Mouse (Mus musculus): ENCODE results near the gene Grm2.
"Not testable (repeated sequence)": the region's sequence is repeated elsewhere in the genome, so short reads cannot be mapped to it uniquely, and the experiment has no call there.

Grm2 gene

DNA sequence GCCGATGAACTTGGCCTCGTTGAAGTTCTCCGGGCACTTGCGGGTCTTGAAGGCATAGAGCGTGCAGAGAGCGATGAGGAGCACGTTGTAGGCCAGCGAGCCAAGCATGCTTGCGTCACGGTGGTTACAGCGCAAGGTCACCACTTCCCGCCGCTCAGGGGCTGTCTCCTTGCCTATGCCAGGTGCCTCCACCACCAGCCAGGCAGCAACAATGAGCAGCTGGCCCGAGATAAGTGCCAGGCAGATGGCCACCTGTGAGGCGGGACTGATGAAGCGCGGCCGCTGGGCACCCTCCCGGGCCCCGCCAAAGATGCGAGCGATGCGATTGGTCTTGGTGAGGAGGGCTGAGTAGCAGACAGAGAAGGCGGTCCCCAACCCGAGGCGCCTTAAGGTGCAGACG, 8.7 kb downstream of the Grm2 start:
- DNase-seq: no peak

DNA sequence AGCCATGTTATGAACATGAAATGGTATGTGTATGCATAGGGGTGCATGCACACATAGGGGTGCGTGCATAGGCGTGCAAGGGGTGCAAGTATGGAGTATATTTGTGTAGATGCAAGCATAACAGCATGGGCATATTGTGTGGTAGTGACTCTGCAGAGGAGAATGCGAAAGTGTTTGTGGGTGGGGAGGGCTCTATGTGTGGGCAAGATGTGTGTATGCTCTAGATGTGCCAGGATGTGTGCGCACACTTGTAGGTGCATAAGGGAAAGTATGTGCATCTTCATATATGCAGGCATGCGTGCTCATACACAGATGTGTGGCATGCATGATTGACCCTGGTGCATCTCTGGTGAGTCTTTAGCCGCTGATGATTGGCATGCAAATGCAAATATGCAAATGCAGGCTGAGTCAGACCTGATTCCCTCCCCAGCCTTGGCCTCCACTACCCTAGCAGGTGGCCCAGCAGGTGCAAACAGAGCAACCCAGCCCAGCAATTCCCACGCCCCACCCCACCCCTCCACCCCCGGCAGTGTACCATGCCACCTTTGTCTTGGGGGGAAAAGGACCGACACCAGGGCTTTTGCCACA, 10.1 kb downstream of the Grm2 start:
- no peak for DNase-seq

DNA sequence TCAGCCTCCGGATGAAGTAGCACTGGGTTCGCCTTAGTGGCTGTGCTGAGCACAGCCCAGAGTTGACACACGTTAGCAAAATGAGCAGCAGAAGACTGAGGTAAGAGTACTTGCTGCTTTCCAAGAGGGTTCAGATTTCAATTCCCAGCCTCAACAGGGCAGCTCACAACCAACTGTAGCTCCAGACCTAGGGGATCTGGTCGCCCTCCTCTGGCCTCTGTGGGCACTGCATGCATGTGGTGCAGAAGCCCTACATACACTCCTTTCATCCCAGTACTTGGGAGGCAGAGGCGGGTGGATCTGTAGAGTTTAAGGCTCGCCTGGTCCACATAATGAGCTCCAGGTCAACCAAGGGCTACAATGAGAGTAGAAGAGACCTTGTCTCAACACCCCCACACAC, 12.1 kb downstream of the Grm2 start:
- no peak for DNase-seq

DNA sequence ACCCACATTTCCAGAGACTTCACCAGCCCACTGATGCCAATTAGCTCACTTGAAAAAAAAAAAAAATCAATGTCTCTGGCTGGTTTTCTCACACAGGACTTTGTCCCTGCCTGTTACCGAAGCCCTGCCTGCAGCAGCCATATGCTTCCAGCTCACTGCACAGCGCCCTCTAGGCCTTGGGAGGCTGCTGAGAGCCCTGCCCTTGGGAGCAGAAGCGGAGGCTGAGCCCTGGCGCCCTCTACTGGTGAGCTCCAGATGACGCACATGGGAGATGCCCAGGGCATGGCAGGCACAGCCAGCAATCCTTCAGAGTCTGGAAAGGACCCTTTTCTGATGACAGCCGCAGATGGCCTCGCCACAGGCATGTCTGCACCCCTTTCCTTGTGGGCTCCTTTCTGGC, 12.8 kb downstream of the Grm2 start:
- DNase-seq: peak; percentile 73

DNA sequence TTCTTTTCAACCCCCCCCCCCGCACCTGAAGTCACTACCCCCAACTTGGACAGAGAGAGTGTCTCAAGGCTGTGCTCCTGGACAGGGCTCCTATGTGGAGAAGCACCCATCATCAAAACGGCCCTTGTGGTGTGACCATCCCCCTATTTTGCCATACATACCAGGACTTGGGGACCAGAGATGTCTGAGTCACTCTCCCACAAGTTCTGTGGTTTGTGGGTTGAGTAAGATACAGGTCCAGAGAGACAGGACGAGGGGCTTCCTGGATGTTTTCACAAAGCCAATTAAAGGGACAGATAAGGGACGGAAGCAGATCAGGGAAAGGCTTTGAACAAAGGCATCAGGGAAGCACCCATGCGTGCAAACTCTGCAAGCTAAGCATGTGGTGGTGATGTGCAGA, 14.5 kb downstream of the Grm2 start:
- DNase-seq: no peak

DNA sequence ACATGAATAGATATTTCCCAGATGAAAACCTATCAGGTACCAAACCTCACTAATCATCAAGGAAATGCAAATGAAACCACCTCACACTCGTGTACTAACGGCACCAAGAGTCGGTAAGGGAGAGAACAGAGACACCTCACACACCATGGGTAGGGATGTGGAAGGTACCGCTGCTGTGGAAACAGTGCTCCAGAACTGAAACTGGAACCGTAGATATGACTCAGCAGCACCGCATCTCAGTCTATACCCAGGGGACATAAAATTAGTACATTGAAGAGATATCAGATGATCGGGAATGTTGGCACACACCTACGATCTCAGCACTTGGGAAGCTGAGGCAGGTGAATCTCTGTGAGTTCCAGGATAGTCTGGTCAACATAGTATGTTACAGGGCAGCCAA, 17.7 kb downstream of the Grm2 start:
- no peak for DNase-seq

DNA sequence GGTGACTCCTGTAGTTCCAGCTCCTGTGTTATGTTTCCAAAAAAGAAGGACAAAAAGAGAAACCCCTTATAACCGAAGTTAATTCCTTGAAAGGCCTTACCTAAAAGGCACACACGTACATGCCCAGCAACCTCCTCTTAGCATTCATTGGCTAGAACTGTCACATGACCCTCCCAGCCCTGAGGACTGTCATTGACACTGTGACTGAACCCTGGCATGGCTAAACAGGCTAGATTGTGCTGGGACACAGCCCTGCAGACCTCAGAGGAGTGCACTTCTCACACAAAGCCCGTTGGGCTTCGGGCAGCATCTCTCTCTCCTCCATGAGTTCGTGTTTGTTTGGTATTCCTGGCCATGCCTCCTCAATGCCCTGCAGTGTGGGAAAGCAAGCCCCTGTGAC, 23.7 kb downstream of the Grm2 start:
- DNase-seq: no peak

DNA sequence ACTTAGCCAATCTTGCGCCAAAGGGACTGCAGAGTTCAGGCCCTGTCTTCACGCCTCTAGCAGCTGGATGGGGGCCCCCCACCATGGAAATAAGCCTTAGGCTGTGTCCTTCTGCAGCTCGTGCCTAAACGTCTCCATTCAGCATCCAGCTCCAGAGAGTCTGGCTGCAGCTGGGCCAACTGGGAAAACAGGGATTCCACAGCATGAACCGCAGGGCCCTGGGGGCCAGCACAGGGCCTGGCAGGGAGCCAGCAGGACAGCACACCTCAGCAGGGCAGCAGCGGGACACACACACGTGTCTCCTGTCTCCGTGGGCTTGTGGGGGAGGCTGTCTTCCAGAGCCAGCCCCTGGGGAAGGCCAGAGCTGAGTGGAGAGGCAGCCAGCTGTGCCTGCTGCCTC, 28.1 kb downstream of the Grm2 start:
- DNase-seq: not testable (repeated sequence)

DNA sequence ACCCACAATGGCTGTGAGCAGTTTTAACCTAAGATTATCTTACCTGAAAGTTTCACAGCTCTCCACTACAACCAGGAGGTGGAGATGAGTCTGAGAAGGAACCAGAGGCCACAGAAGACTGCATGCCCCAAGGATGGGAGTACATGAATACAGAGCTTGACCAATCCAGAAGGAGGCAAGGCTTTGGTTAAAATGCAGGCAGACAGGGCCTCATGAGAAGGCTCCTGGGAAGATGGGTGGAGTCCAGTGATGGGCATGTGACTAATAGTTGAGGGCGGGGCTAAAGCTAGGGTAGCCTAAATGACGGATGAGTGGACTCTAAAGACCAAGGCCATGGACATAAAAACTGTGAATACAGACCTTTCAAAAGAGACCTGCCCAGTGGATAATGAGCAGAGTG, 29.6 kb downstream of the Grm2 start, which contains the start of gene Iqcf6:
Gene Iqcf6, plus strand, starts transcription at position 301 of the 400 bp plus-strand sequence.
- DNase-seq: no peak

DNA sequence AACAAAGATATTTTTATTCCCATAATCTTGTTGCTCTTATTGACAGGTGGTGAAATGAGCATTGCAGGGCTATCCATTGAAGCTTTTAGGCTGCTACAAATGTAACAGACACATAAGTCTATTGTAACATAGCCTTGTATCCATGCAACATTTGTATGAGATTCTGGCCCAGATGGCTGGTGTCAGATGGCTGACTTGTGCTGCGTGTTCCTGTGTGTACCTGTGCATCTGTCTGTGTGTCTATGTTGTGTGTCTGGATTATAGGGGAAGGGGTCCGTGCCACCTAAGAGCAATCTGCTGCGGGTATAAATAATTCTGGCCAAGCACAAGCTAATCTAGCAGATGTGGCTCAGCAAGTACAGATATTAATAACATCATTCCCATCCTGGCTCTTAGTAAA, 38.4 kb downstream of the Grm2 start:
- DNase-seq: no peak

DNA sequence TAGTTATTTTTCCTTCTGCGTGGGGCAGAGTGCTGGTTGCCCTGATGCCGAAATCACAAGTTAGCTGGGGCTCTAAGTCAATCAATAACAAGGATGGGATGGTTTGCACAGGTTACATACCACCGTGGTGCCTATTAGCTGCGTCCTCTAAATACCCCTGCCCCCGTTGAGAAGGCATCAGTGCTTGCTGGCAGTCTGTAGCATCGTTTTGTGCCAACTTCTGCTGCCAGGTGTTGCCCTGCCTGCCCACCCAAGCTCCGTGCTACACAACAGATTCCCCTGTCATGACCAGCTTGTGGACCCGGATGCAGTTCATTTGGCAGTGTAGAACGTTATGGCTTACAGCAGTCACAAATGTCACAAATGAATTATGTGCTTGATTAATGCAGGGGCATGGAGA, 39.6 kb downstream of the Grm2 start:
- DNase-seq: no peak

DNA sequence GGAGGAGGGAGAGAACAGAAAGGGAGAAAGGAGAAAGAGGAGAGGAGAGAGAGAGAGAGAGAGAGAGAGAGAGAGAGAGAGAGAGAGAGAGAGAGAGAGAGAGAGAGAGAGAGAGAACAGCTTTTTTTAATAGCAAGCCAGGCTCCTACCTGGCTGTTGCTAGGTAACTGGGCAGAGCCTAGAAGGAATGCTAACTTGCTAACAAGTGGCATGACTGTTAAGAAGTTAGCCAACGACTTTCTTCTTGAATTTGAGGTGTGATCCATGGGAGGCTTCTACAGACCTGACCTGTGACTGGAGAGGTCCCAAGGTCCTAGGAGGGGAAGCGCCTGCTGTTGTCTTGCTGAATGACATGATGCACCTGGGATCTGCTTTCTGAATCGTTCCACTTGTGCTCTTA, 41.3 kb downstream of the Grm2 start:
- DNase-seq: no peak

DNA sequence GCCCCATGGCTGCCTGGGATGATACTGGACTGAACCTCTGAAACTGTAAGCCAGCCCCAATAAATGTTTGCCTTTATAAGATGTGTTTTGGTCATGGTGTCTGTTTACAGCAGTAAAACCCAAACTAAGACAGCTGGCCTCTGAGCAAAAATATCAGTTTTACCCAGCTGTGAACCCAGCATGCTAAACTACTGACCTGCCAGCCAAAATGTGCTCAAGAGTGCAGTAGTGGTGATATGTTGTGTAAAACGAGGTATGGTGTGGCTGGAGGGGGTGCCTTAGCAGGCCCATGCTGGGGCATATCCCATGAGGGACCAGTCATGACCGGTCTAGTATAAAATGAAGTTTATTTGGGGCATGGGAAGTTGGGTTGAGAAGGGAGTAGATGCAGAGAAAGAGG, 41.9 kb downstream of the Grm2 start:
- no peak for DNase-seq

DNA sequence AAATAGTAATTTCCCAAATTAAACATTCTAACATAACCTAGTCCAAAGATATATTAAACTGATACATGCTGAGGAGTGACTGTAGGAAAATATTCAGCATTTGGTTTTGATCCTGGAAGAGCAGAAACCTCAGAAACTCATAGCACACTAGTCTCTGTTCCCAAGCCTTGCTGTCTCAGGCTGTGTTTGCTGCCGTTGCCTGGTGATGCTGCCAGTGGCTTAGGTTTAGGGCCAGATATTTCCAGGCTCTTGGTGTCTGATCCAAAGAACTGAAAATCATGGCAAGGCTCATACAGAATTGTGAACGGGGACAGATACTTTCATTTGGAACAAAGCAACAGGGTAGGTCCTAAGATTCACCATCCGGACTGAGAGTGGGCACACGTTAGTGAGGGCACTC, 45.2 kb downstream of the Grm2 start:
- DNase-seq: no peak

DNA sequence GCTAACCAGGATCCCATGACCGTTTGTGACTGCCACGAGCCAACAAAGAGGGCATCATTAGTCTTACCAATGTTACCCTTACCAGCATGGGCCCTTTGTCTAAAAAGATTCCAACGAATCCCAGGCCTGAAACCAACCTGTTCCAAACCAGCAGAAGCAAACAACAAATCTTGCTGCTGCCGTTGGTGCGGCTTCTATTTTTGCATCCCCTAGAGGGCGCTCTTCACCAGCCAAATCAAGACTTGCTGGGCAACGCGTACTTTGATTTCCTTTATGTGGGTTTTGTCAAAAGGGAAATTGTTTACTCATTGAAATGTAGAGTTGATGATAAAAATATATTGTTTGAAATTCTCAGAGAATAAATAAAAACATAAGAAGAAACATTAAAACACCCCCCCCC, 55.3 kb downstream of the Grm2 start:
- DNase-seq: peak; percentile 31

DNA sequence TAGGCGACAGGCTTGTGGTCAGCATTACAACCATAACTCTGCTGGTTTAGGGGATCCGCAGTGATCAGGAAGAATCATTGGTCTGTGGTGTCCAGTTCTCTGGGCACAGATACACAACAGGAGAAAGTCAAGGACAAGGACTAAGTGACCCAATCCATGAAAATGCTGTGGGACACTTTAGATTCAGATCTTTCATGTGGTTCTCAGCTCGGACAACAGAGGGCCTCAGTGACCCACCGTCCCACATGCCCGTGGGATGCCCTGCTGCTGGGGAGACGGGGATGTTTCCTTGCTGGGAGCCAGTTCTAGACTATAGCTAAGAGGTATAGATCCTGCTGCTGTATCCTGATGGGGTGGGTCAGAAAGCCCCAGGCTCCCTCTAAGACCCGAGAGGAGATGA, 57.4 kb downstream of the Grm2 start:
- DNase-seq: no peak

DNA sequence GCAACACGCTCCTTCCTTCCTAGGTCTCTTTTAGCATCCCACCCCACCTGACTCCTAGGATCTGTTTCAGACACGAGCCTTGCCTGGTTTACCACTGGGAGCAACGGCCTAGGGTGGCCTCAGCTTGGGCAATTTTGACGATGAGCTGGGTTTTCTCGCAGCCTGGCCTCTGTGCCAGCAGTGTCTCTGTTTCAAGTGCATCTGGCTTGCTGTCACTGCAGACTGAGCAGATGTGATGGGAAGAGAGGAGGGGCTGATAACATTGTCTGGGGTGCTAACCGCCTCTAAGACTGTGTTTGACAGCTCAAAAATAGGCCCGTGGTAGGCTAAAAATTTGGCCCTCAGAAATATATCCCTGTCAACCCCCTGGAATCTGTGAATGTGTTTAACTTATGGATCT, 60.0 kb downstream of the Grm2 start:
- DNase-seq: no peak

DNA sequence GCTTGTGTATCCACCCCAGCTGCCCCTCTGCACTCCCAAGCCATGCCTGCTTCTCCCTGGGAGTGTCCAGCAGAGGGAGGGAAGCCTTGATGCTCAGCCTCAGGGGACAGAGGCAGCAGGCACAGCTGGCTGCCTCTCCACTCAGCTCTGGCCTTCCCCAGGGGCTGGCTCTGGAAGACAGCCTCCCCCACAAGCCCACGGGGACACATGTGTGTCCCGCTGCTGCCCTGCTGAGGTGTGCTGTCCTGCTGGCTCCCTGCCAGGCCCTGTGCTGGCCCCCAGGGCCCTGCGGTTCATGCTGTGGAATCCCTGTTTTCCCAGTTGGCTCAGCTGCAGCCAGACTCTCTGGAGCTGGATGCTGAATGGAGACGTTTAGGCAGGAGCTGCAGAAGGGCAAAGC, 60.5 kb downstream of the Grm2 start:
- not testable (repeated sequence) for DNase-seq

Data from kidney, adult 18-20 months (tissue).